Mouse (Mus musculus) thymus, adult 2 months (tissue): ENCODE measurements around the gene Gtf3c5. TPM values are rescaled to one million over a fixed set of nuclear protein-coding genes. Genes with fewer than 3 reads are reported as not detected.

Source experiments
- DNase-seq: peaks from one replicate; pipeline ENCODE4 v3.0.0; 2021
- H3K27ac ChIP-seq: fragments of 200-500 bp; 2 replicates; pipeline ENCODE4 v1.5.1; 2012; ENCODE audit warnings: low read length, control low read depth; ENCODE audit not compliant: control insufficient read depth, insufficient read depth
- H3K27me3 ChIP-seq: fragments of 200-500 bp; 2 replicates; pipeline ENCODE4 v1.6.1; 2012; ENCODE audit warnings: mild to moderate bottlenecking, low read length, moderate library complexity, mixed read lengths; ENCODE audit not compliant: control insufficient read depth, insufficient read depth
- H3K36me3 ChIP-seq: fragments of 200-500 bp; 2 replicates; pipeline ENCODE4 v1.6.1; 2012; ENCODE audit warnings: mild to moderate bottlenecking, low read length, moderate library complexity; ENCODE audit not compliant: control insufficient read depth, insufficient read depth
- H3K4me1 ChIP-seq: fragments of 200-500 bp; replicated peaks from 2 replicates; pipeline ENCODE4 v1.6.1; 2012; ENCODE audit warnings: low read length; ENCODE audit not compliant: control insufficient read depth, insufficient read depth
- H3K4me3 ChIP-seq: fragments of 200-500 bp; 2 replicates; pipeline ENCODE4 v1.5.1; 2012; ENCODE audit warnings: mild to moderate bottlenecking, low read length, control low read depth, moderate library complexity; ENCODE audit not compliant: control insufficient read depth, insufficient read depth
- CTCF ChIP-seq: fragments of 200-500 bp; IDR thresholded peaks from 2 replicates; pipeline ENCODE4 v1.5.1; 2012; ENCODE audit warnings: mild to moderate bottlenecking, control low read depth, low read length, moderate library complexity, borderline replicate concordance; ENCODE audit not compliant: control insufficient read depth, poor library complexity, insufficient read depth; ENCODE audit errors: extremely low read depth
- POLR2A ChIP-seq: fragments of 200-500 bp; IDR thresholded peaks from 2 replicates; pipeline ENCODE4 v1.6.1; 2012; ENCODE audit warnings: mild to moderate bottlenecking, low read length, control low read depth, moderate library complexity; ENCODE audit not compliant: control insufficient read depth, poor library complexity, insufficient read depth; ENCODE audit errors: extremely low read depth
- WGBS: fragments of 180-500 bp; shearing (Covaris S2); methylation state at CpG from one replicate; pipeline ENCODE4 v1.1.7; 2018; 5-methylcytosine and 5-hydroxymethylcytosine counted together
- polyA plus RNA-seq: library from polyadenylated mRNA; depleted of rRNA; stranded (reverse); fragments of >200 nt; gene quantifications from 2 replicates; pipeline ENCODE4 v1.2.3, GENCODE M21; 2012; rRNA removed

Gtf3c5 gene
- polyA plus RNA-seq, result 33.7 and 34.5 TPM in 2 replicates

GRCm38 (mm10) chr2:28583651-28584050, at the start of gene Gtf3c5:
TSS of gene Gtf3c5 (minus strand) at chr2:28583751.
- no peak for DNase-seq
- Histone ChIP-seq H3K36me3 (peaks cover 5% of the 10 kb centered on the region; the same call in 1 of the 2 replicates), H3K4me3 (peak within 1 kb of the TSS; percentile 91), H3K4me1 (peaks cover 4% of the 10 kb centered on the region; the same call in 1 of the 2 replicates), H3K27ac (peak within 1 kb of the TSS; percentile 51; the same call in 1 of the 2 replicates), H3K27me3 (no peaks in the 10 kb centered on the region)
- TF ChIP-seq POLR2A (no peak), CTCF (no peak)
- WGBS, result 86% methylated on average over 9 of the region's 9 CpGs

GRCm38 (mm10) chr2:28633136-28633535, 49.6 kb upstream of the Gtf3c5 start:
- Histone ChIP-seq H3K27me3 (no peaks in the 10 kb centered on the region), H3K27ac (no peak overlapping the region), H3K4me1 (peaks cover 14% of the 10 kb centered on the region), H3K36me3 (no peaks in the 10 kb centered on the region), H3K4me3 (no peak overlapping the region)
- WGBS, result 20% methylated on average over 4 of the region's 4 CpGs
- TF ChIP-seq CTCF, result no peak
- no peak for TF ChIP-seq POLR2A
- no peak for DNase-seq

- Histone ChIP-seq H3K27me3 (no peaks in the 10 kb centered on the region), H3K4me1 (peaks cover 14% of the 10 kb centered on the region), H3K27ac (no peak overlapping the region), H3K36me3 (no peaks in the 10 kb centered on the region), H3K4me3 (no peak overlapping the region)
- WGBS, result 83% methylated on average over 1 of the region's 1 CpGs
- no peak for DNase-seq
- no peak for TF ChIP-seq CTCF
- TF ChIP-seq POLR2A, result no peak
Observed at GRCm38 (mm10) chr2:28632626-28633025, 49.1 kb upstream of the Gtf3c5 start.

GRCm38 (mm10) chr2:28629911-28630381, 46.4 kb upstream of the Gtf3c5 start:
- 48% methylated on average over 4 of the region's 4 CpGs for WGBS
- H3K27ac ChIP-seq, result peak overlapping the region; percentile 64
- H3K4me3 ChIP-seq, result no peak overlapping the region
- H3K36me3 ChIP-seq, result no peaks in the 10 kb centered on the region
- TF ChIP-seq CTCF, result no peak
- TF ChIP-seq POLR2A, result no peak
- peaks cover 14% of the 10 kb centered on the region for H3K4me1 ChIP-seq
- DNase-seq, result no peak
- no peaks in the 10 kb centered on the region for H3K27me3 ChIP-seq

GRCm38 (mm10) chr2:28628053-28628452, 44.5 kb upstream of the Gtf3c5 start:
- TF ChIP-seq POLR2A (no peak), CTCF (no peak)
- Histone ChIP-seq H3K27me3 (no peaks in the 10 kb centered on the region), H3K4me1 (peaks cover 14% of the 10 kb centered on the region), H3K36me3 (no peaks in the 10 kb centered on the region), H3K4me3 (no peak overlapping the region), H3K27ac (no peak overlapping the region)
- DNase-seq, result peak; percentile 23
- 57% methylated on average over 2 of the region's 2 CpGs for WGBS

GRCm38 (mm10) chr2:28626038-28626437, 42.5 kb upstream of the Gtf3c5 start:
- Histone ChIP-seq H3K4me3 (no peak overlapping the region), H3K27me3 (no peaks in the 10 kb centered on the region; the same call in 1 of the 2 replicates), H3K27ac (no peak overlapping the region), H3K4me1 (peaks cover 14% of the 10 kb centered on the region), H3K36me3 (no peaks in the 10 kb centered on the region)
- TF ChIP-seq CTCF (no peak), POLR2A (no peak)
- 90% methylated on average over 3 of the region's 3 CpGs for WGBS
- DNase-seq, result no peak

GRCm38 (mm10) chr2:28624870-28625269, 41.3 kb upstream of the Gtf3c5 start:
- H3K36me3 ChIP-seq, result no peaks in the 10 kb centered on the region
- 97% methylated on average over 3 of the region's 3 CpGs for whole genome bisulfite sequencing
- no peaks in the 10 kb centered on the region; the same call in 1 of the 2 replicates for H3K27me3 ChIP-seq
- no peak for DNase-seq
- peaks cover 9% of the 10 kb centered on the region for H3K4me1 ChIP-seq
- no peak for TF ChIP-seq CTCF
- no peak for TF ChIP-seq POLR2A
- no peak overlapping the region for H3K27ac ChIP-seq
- no peak overlapping the region for H3K4me3 ChIP-seq
